Mouse (Mus musculus) neural tube, embryonic 11.5 days (tissue): ENCODE measurements around the gene Acox1. TPM values are rescaled to one million over a fixed set of nuclear protein-coding genes. Genes with fewer than 3 reads are reported as not detected.

Source experiments
- ATAC-seq: fragments of 200-750 bp; cut with Nextera tagmentation; 2 replicates; pipeline ENCODE4 v1.8.0; 2017; ENCODE audit warnings: moderate number of reproducible peaks, mild to moderate bottlenecking, moderate TSS enrichment, moderate library complexity; ENCODE audit not compliant: insufficient read depth, low FRiP score, low TSS enrichment
- DNase-seq: peaks from one replicate; pipeline ENCODE4 v3.0.0-alpha.2; 2015; ENCODE audit warnings: low spot score
- H3K27ac ChIP-seq: fragments of 300-500 bp; sonication (generic); 2 replicates; pipeline ENCODE4 v1.5.1; 2014; ENCODE audit warnings: low read depth, mild to moderate bottlenecking, low read length
- H3K27me3 ChIP-seq: fragments of 300-500 bp; sonication (generic); 2 replicates; pipeline ENCODE4 v1.6.1; 2014; ENCODE audit warnings: mild to moderate bottlenecking, low read length, mixed read lengths; ENCODE audit not compliant: control insufficient read depth, insufficient read depth
- H3K36me3 ChIP-seq: fragments of 300-500 bp; sonication (generic); 2 replicates; pipeline ENCODE4 v1.6.1; 2014; ENCODE audit warnings: mild to moderate bottlenecking, low read length, moderate library complexity, mixed read lengths; ENCODE audit not compliant: control insufficient read depth, insufficient read depth
- H3K4me1 ChIP-seq: fragments of 300-500 bp; sonication (generic); 2 replicates; pipeline ENCODE4 v1.6.1; 2014; ENCODE audit warnings: low read length, mixed read lengths; ENCODE audit not compliant: control insufficient read depth, insufficient read depth
- H3K4me2 ChIP-seq: fragments of 300-500 bp; sonication (generic); 2 replicates; pipeline ENCODE4 v1.6.1; 2014; ENCODE audit warnings: low read depth, mild to moderate bottlenecking, moderate library complexity
- H3K4me3 ChIP-seq: fragments of 300-500 bp; sonication (generic); 2 replicates; pipeline ENCODE4 v1.5.1; 2014; ENCODE audit warnings: low read depth, low read length
- H3K9ac ChIP-seq: fragments of 300-500 bp; sonication (generic); 2 replicates; pipeline ENCODE4 v1.6.1; 2014; ENCODE audit warnings: mild to moderate bottlenecking, low read length
- H3K9me3 ChIP-seq: fragments of 300-500 bp; sonication (generic); 2 replicates; pipeline ENCODE4 v1.6.1; 2016; ENCODE audit warnings: low read length; ENCODE audit not compliant: control insufficient read depth
- WGBS: fragments of 180-500 bp; shearing (Covaris S2); extraction: QIAGEN DNeasy Blood & Tissue Kit; methylation state at CpG from one replicate; pipeline ENCODE4 v1.1.7; 2014; 5-methylcytosine and 5-hydroxymethylcytosine counted together
- polyA plus RNA-seq: library from polyadenylated mRNA; unstranded; fragments of >200 nt; fragmentation: Nextera tagmentation; extraction: Ambion mirVana; gene quantifications from 2 replicates; pipeline ENCODE4 v1.2.1, GENCODE M21; 2014

The Acox1 gene
- polyA plus RNA-seq, 1 experiment from 2014 or later: 34.4 TPM

GRCm38 (mm10) chr11:116131349-116132170, 67.3 kb downstream of the Acox1 start:
- no peaks in the 10 kb centered on the region for H3K27me3 ChIP-seq
- DNase-seq: no peak
- peak overlapping the region; percentile 18; the same call in 1 of the 2 replicates for H3K9ac ChIP-seq
- peaks cover 8% of the 10 kb centered on the region for H3K36me3 ChIP-seq
- no peak overlapping the region for H3K27ac ChIP-seq
- peak overlapping the region; percentile 76 for H3K4me2 ChIP-seq
- H3K9me3 ChIP-seq: no peaks in the 10 kb centered on the region
- 80% methylated on average over 15 of the region's 15 CpGs for WGBS
- no peak for ATAC-seq
- no peak overlapping the region for H3K4me3 ChIP-seq
- H3K4me1 ChIP-seq: peaks cover 16% of the 10 kb centered on the region

DNA sequence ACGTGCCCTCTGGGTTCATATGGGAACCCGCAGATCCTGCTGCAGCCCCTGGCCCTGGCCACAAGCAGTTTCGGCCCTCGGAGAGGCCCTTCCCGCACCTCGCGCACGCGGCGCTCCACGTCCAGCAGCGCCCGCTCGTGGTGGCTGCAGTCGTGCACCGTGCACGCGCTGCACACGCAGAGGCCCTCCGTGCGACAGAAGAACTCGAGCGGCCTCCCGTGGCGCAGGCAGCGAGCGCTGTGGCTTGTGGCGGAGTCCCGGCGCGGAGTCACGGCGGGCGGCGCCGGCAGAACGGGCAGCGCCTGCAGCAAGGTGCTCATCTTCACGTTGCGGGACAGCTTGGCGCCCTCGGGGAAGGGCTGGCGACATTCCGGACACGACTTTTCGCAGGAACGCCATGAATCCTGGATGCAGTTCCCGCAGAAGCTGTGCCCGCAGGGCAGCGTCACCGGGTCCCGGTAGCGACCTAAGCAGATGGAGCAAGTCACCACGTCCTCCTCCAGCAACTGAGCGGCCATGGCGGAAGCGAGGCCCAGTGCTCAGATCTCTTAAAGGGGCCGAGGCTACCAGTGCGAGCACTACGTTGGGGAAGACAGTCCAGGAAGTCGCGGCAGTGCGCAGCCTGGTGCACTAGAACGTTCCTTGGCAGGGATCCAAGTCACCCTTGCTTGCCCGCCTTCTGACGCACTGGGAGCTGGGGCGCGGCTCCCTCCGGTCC, 68.2 kb downstream of the Acox1 start, which contains the start of gene Trim65:
Trim65 (minus strand) TSS at position 641 of the 718 bp plus-strand sequence.
- Histone ChIP-seq H3K4me1 (peaks cover 16% of the 10 kb centered on the region), H3K4me2 (peak within 1 kb of the TSS; percentile 76), H3K36me3 (peaks cover 8% of the 10 kb centered on the region), H3K27ac (peak within 1 kb of the TSS; percentile 78), H3K9ac (peak within 1 kb of the TSS; percentile 76), H3K4me3 (peak within 1 kb of the TSS; percentile 45), H3K27me3 (no peaks in the 10 kb centered on the region), H3K9me3 (no peaks in the 10 kb centered on the region)
- WGBS: 2% methylated on average over 65 of the region's 69 CpGs
- DNase-seq (peak; percentile 92), ATAC-seq (peak; percentile 60)

DNA sequence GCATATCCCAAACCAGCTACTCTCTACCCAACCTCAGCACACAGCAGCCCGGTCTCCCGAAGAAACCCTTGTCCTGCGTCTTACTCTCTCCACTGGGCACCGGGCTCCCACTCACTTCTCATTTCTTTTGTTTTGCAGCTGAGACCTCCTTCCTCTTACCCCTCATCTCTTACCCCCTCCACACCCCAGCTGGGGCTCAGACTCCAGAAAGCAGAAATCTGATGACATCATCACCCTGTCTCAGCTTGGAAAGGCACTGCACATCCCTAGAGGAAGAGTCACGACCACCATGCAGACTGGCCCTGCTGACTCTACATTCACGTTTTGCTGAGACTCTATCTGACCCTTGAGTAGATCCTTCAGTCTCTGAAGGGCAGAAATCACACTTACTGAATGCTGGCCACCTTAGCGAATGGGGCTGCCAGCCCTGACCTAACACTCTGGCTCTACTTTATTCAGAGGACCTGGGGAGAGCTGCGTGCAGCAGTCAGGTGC, 68.8 kb downstream of the Acox1 start:
- peak overlapping the region; percentile 45 for H3K4me3 ChIP-seq
- H3K27me3 ChIP-seq: no peaks in the 10 kb centered on the region
- WGBS: 45% methylated on average over 8 of the region's 8 CpGs
- DNase-seq: no peak
- peak overlapping the region; percentile 76 for H3K9ac ChIP-seq
- peaks cover 8% of the 10 kb centered on the region for H3K36me3 ChIP-seq
- ATAC-seq: 0 out of 2 replicates have a peak, but pooled peaks have one; percentile 22
- peak overlapping the region; percentile 76 for H3K4me2 ChIP-seq
- H3K9me3 ChIP-seq: no peaks in the 10 kb centered on the region
- H3K27ac ChIP-seq: peak overlapping the region; percentile 78; the same call in 1 of the 2 replicates
- peaks cover 16% of the 10 kb centered on the region for H3K4me1 ChIP-seq

GRCm38 (mm10) chr11:116129091-116129790, 69.6 kb downstream of the Acox1 start:
- H3K27me3 ChIP-seq: no peaks in the 10 kb centered on the region
- H3K4me1 ChIP-seq: peaks cover 16% of the 10 kb centered on the region
- H3K4me2 ChIP-seq: no peak overlapping the region
- peaks cover 5% of the 10 kb centered on the region for H3K36me3 ChIP-seq
- no peak for ATAC-seq
- no peak overlapping the region for H3K9ac ChIP-seq
- 82% methylated on average over 9 of the region's 9 CpGs for WGBS
- H3K27ac ChIP-seq: no peak overlapping the region
- no peak for DNase-seq
- H3K9me3 ChIP-seq: no peaks in the 10 kb centered on the region
- H3K4me3 ChIP-seq: no peak overlapping the region

DNA sequence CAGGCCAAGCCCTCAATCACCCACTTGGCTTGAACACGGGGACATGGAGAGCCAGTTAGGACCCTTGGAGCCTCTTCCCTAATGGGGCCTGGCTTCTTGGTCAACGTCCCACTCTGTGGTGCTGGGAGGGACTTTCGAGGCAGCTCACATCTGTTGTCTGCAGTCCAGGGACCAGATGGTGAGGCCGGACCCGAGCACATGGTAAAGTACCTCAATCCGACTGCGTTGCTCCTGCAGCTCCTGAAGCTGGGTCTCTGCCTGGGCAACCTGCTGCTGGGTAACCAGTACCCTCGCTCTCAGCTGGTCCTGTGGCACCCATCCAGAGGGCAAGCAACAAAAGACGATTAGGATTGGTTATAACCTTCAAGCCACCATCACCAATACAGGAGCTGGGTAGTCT, 70.9 kb downstream of the Acox1 start:
- peaks cover 16% of the 10 kb centered on the region for H3K4me1 ChIP-seq
- H3K27me3 ChIP-seq: no peaks in the 10 kb centered on the region
- DNase-seq: peak; percentile 26
- no peak for ATAC-seq
- H3K9me3 ChIP-seq: no peaks in the 10 kb centered on the region
- H3K27ac ChIP-seq: no peak overlapping the region
- H3K9ac ChIP-seq: no peak overlapping the region
- no peak overlapping the region for H3K4me3 ChIP-seq
- H3K36me3 ChIP-seq: peaks cover 3% of the 10 kb centered on the region
- WGBS: 59% methylated on average over 9 of the region's 9 CpGs
- no peak overlapping the region for H3K4me2 ChIP-seq

DNA sequence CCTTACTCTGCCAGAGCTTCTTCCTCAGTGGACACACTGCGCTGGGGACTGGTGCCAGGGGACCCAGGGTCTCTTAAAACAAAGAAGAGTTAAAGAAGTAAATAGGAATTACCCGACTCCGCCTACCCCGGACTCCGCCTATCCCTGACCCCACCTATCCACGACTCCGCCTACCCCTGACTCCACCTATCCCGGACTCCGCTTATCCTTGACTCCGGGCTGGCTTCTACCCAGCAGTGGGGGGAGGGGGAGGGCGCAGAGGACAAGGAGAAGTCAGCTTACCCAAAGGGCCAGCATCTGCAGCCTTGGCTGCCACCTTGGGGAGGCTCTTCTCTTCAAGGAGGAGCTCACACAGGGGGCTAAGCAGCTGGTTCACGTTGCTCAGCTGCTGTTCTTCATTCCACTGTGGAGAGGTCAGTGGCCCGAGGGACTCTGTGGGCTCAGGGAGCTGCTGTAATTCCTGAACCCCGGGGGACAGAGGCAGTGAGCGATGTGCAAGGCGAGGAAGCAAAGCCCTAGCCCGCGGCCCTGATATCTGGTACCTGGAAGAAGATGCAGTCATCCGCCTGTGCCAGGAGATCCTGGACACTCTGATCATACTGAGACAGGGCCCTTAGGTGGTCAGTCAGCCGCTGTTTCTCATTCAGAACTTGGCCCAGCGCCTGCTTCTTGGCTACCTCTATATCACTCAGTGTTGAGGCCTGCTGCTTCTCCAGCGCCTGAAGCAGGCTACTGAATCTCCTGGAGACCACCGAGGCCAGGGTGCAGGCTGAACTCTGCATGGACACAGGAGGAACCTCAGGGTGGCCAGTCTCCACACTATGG, 71.5 kb downstream of the Acox1 start, which contains the start of gene Trim47:
Trim47 (minus strand) TSS at position 55 of the 825 bp plus-strand sequence.
- H3K36me3 ChIP-seq: peaks cover under 1% of the 10 kb centered on the region; the same call in 1 of the 2 replicates
- DNase-seq (peak; percentile 67), ATAC-seq (no peak)
- H3K4me3 ChIP-seq: no peak within 1 kb of the TSS
- 27% methylated on average over 23 of the region's 23 CpGs for WGBS
- H3K27ac ChIP-seq: no peak within 1 kb of the TSS
- no peaks in the 10 kb centered on the region for H3K9me3 ChIP-seq
- H3K4me1 ChIP-seq: peaks cover 16% of the 10 kb centered on the region
- H3K4me2 ChIP-seq: peak within 1 kb of the TSS; percentile 20; the same call in 1 of the 2 replicates
- H3K9ac ChIP-seq: peak within 1 kb of the TSS; percentile 45
- H3K27me3 ChIP-seq: no peaks in the 10 kb centered on the region

GRCm38 (mm10) chr11:116126261-116126660, 72.6 kb downstream of the Acox1 start:
- no peak for ATAC-seq
- peaks cover 14% of the 10 kb centered on the region for H3K4me1 ChIP-seq
- no peak overlapping the region for H3K27ac ChIP-seq
- H3K9ac ChIP-seq: no peak overlapping the region
- no peaks in the 10 kb centered on the region for H3K27me3 ChIP-seq
- H3K4me3 ChIP-seq: no peak overlapping the region
- no peaks in the 10 kb centered on the region for H3K9me3 ChIP-seq
- WGBS: 96% methylated on average over 15 of the region's 15 CpGs
- no peaks in the 10 kb centered on the region; the same call in 1 of the 2 replicates for H3K36me3 ChIP-seq
- no peak overlapping the region for H3K4me2 ChIP-seq
- no peak for DNase-seq
